Mouse (Mus musculus): ENCODE measurements around the gene Susd3. TPM values are rescaled to one million over a fixed set of nuclear protein-coding genes. Genes with fewer than 3 reads are reported as not detected.

Gene Susd3
- polyA plus RNA-seq, 1 experiment from 2014 or later = 0.95 TPM

DNA sequence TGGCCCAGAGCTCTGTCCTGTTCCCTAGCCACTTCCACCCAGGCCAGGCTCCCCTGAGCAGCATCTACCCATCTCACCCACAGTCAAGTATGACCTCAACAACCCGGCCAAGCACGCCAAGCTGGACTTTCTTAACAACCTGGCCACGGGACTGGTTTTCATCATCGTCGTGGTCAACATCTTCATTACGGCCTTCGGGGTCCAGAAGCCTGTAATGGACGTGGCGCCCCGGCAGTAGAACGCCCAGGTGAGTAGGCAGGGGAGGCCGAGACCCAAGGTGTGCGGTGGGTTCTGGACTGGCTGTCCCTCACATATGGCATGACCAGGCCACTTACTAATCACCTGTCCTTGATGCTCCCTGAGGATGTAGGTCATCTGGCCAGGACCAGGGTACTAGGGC is 53.7 kb downstream of the Susd3 start:
- Histone ChIP-seq H3K9ac (replicated peaks) (no peak overlapping the region), H3K4me1 (replicated peaks) (peaks cover 16% of the 10 kb centered on the region), H3K27ac (no peak overlapping the region), H3K9me3 (no peaks in the 10 kb centered on the region), H3K27me3 (no peaks in the 10 kb centered on the region), H3K4me3 (replicated peaks) (no peak overlapping the region), H3K36me3 (peaks cover 14% of the 10 kb centered on the region; the same call in 1 of the 2 replicates), H3K4me2 (no peak overlapping the region)
- ATAC-seq (ENCODE audit: insufficient number of reproducible peaks, insufficient read depth, low FRiP score, low TSS enrichment, low read depth) = no peak
- WGBS = 93% methylated on average over 13 of the region's 13 CpGs

DNA sequence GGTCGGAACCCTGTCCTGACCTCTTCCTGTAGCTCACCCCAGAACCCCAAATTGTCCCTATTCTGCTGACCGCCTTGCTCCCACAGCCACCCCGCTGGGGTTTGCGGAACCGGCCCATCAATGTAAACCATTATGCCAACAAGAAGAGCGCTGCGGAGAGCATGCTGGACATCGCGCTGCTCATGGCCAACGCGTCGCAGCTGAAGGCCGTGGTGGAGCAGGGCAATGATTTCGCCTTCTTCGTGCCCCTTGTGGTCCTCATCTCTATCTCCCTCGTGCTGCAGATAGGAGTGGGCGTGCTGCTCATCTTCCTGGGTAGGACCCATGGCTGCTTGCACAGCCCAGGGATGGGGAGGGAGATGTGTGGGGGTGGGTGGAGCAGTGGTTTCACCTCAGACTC is 54.9 kb downstream of the Susd3 start:
- Histone ChIP-seq H3K9me3 (no peaks in the 10 kb centered on the region), H3K36me3 (peaks cover 14% of the 10 kb centered on the region; the same call in 1 of the 2 replicates), H3K9ac (replicated peaks) (no peak overlapping the region), H3K4me2 (no peak overlapping the region), H3K4me1 (replicated peaks) (peaks cover 28% of the 10 kb centered on the region), H3K4me3 (replicated peaks) (no peak overlapping the region), H3K27me3 (no peaks in the 10 kb centered on the region), H3K27ac (no peak overlapping the region)
- 94% methylated on average over 17 of the region's 17 CpGs for WGBS
- ATAC-seq (ENCODE audit: insufficient number of reproducible peaks, insufficient read depth, low FRiP score, low TSS enrichment, low read depth) = no peak

DNA sequence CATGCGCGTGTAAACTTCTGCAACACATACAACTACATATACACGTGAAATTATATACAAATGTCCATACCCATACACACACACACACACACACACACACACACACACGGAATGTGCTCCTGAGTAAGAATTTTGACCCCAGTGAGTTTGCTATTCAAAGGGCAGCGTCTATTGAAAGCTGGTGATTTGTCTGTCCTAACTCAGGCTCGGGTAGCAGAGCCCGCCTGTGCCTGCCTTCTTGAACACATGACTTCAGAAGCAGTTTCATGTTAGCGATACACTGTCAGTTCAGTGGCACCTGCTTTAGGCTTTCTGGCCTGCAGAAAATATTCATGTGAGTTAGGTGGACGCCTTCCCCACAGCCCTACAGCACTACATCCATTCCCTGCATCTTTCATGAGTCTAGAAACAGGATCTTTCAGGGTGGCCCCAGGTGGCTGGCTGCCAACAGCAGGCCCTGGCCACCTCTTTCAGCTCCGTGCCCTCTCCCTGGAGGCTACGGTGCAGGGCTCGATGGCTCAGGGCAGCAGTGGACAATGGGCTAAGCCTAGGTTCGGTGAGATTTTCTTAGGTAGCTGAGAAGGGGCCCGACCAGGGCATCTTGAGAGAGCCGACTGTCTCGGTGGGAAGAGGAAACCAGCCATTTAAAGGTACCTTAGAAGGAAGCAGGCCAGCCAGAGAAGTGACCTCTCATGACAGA is 56.2 kb downstream of the Susd3 start:
- Histone ChIP-seq H3K36me3 (peaks cover 14% of the 10 kb centered on the region; the same call in 1 of the 2 replicates), H3K27ac (0 out of 2 replicates have a peak overlapping the region, but pooled peaks have one; percentile 29), H3K4me1 (replicated peaks) (peaks cover 40% of the 10 kb centered on the region), H3K27me3 (0 out of 2 replicates have a peak, but pooled peaks cover 8% of the 10 kb centered on the region), H3K4me3 (replicated peaks) (no peak overlapping the region), H3K9me3 (no peaks in the 10 kb centered on the region), H3K9ac (replicated peaks) (0 out of 2 replicates have a peak overlapping the region, but pooled peaks have one; percentile 2), H3K4me2 (no peak overlapping the region)
- no peak for ATAC-seq (ENCODE audit: insufficient number of reproducible peaks, insufficient read depth, low FRiP score, low TSS enrichment, low read depth)
- 79% methylated on average over 16 of the region's 16 CpGs for WGBS

DNA sequence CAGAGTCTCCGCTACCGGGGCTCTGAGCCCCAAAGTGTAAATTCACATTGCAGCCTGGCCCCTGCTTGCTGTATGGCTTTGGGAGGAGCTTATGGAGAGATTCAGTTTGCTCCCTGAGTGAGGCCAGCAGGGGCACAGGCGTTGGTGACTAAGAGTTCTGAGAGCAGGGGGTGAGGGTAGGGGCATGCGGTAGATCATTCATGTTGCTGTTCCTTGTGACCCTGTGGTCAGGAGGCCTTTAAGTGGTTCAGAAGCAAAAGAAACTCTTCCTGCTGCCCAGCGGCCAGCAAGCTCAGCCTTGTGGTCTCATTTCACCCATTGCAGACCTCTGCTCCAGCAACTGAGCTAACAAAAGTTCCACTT is 56.9 kb downstream of the Susd3 start:
- Histone ChIP-seq H3K9me3 (no peaks in the 10 kb centered on the region), H3K27me3 (0 out of 2 replicates have a peak, but pooled peaks cover 8% of the 10 kb centered on the region), H3K36me3 (peaks cover 14% of the 10 kb centered on the region; the same call in 1 of the 2 replicates), H3K9ac (replicated peaks) (no peak overlapping the region), H3K4me3 (replicated peaks) (no peak overlapping the region), H3K27ac (no peak overlapping the region), H3K4me2 (no peak overlapping the region), H3K4me1 (replicated peaks) (peaks cover 45% of the 10 kb centered on the region)
- ATAC-seq (ENCODE audit: insufficient number of reproducible peaks, insufficient read depth, low FRiP score, low TSS enrichment, low read depth) = no peak
- 53% methylated on average over 5 of the region's 5 CpGs for WGBS

DNA sequence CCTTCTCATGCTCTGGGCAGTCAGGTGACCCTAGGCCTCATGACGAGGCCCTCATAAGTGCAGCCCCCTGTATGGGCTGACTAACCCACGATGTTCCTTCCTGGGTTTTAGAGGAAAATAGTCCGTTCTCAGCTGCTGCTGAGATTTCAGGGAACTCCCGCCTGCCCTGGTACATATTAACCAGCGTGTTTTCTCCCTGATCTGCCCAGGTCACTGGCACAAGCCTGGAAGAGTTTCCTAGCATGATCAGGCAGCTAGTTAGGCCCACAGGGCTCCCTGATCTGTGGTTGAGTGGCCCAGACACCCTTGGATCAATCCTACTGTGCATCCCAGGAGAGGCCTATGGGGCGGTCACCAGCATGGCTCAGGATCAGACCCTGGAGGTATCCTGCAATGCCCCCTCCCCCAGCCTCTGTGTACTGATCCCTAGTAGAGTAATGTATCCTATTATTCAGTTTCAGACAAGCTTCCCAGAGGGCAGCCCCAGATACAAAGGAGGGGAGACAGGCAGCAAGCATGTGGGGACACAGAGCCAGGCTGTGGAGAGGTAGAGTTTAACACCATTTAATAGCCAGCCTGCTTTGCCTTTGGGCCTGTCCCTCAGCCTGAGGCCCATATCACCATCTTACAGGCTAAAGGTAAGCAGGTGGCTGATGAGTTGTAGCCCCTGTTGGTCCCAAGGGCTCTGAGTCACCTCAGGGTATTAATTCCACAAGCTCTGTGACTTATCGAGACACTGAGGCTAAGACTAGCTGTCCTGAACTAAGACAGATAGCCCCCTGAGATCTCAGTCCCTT is 57.4 kb downstream of the Susd3 start:
- Histone ChIP-seq H3K4me2 (no peak overlapping the region), H3K27ac (no peak overlapping the region), H3K36me3 (peaks cover 11% of the 10 kb centered on the region; the same call in 1 of the 2 replicates), H3K4me3 (replicated peaks) (no peak overlapping the region), H3K4me1 (replicated peaks) (peaks cover 46% of the 10 kb centered on the region), H3K27me3 (0 out of 2 replicates have a peak, but pooled peaks cover 8% of the 10 kb centered on the region), H3K9me3 (no peaks in the 10 kb centered on the region), H3K9ac (replicated peaks) (no peak overlapping the region)
- no peak for ATAC-seq (ENCODE audit: insufficient number of reproducible peaks, insufficient read depth, low FRiP score, low TSS enrichment, low read depth)
- WGBS = 73% methylated on average over 7 of the region's 7 CpGs

DNA sequence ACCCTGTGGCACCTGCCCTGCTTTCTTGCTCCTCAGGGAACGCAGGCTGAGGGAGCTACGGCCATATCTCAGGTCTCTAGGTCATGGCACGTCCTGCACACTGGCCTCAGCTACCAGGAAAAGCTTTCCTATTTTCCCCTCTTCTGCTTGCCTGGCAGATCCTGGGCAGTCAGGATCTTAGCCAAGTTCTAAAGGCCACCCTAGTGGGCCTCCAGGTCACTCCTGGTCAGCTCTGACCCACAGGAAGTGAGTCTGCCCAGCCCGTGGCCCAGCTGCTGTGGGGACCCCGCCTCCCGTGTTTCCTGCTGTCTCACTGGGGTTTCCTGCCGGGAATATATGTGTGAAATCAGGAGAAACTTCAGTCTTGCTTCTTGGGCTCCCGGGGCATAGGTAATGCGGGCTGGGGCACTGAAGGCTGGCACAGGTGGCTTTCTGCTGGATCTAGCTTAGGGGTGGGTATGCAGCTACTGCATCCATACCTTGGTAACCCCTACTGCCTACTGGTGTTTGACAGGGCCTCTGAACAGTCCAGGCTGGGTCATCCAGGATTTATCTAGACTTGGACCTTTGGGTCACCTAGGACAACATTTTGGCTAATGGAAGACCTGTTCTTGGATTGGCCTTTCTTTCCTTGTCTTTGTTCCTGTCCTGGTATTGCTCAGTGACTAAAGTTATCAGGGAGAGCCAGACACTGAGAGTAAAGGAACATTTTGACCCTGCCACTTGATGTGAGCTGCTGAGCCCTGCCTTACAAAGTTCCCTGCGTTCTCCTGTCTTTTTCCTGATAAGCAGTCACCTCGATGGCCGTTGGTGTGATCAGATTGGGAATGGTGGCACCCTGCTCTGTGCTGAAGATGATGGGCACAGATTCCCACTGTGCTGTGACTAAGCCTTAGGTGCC is 58.3 kb downstream of the Susd3 start:
- no peak overlapping the region for H3K27ac ChIP-seq
- 70% methylated on average over 12 of the region's 12 CpGs for WGBS
- no peak for ATAC-seq (ENCODE audit: insufficient number of reproducible peaks, insufficient read depth, low FRiP score, low TSS enrichment, low read depth)

DNA sequence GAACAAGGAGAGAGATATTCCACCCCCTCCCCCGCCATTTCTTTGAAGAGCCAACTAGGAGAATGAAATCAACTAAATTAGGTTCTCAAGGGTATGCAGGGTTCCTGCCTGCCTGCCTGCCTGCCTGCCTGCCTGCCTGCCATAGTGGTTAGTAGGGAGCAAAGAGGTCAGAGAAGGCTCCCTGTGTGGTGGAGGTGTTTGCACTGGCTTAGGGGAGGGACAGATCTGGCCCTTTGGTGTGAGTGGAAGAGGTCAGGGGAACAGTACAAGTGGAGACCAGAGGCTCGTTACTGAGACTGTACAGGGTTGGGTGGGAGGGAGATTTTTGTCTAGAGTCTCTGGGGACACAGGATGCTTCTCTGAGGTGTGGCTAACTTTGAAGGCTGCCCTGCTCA is 59.5 kb downstream of the Susd3 start:
- H3K9me3 ChIP-seq = no peaks in the 10 kb centered on the region
- no peak overlapping the region for H3K4me3 ChIP-seq (replicated peaks)
- no peak for ATAC-seq (ENCODE audit: insufficient number of reproducible peaks, insufficient read depth, low FRiP score, low TSS enrichment, low read depth)
- peaks cover 46% of the 10 kb centered on the region for H3K4me1 ChIP-seq (replicated peaks)
- H3K27ac ChIP-seq = no peak overlapping the region
- 56% methylated on average over 2 of the region's 2 CpGs for WGBS
- H3K9ac ChIP-seq (replicated peaks) = no peak overlapping the region
- H3K27me3 ChIP-seq = 0 out of 2 replicates have a peak, but pooled peaks cover 8% of the 10 kb centered on the region
- H3K36me3 ChIP-seq = no peaks in the 10 kb centered on the region
- H3K4me2 ChIP-seq = peak overlapping the region; percentile 99; the same call in 1 of the 2 replicates

More for the DNA sequence above, 58.3 kb downstream of the Susd3 start:
- Histone ChIP-seq H3K9ac (replicated peaks) (no peak overlapping the region), H3K4me2 (no peak overlapping the region), H3K4me1 (replicated peaks) (peaks cover 46% of the 10 kb centered on the region), H3K4me3 (replicated peaks) (no peak overlapping the region), H3K9me3 (no peaks in the 10 kb centered on the region), H3K27me3 (0 out of 2 replicates have a peak, but pooled peaks cover 8% of the 10 kb centered on the region), H3K36me3 (peaks cover 4% of the 10 kb centered on the region; the same call in 1 of the 2 replicates)

DNA sequence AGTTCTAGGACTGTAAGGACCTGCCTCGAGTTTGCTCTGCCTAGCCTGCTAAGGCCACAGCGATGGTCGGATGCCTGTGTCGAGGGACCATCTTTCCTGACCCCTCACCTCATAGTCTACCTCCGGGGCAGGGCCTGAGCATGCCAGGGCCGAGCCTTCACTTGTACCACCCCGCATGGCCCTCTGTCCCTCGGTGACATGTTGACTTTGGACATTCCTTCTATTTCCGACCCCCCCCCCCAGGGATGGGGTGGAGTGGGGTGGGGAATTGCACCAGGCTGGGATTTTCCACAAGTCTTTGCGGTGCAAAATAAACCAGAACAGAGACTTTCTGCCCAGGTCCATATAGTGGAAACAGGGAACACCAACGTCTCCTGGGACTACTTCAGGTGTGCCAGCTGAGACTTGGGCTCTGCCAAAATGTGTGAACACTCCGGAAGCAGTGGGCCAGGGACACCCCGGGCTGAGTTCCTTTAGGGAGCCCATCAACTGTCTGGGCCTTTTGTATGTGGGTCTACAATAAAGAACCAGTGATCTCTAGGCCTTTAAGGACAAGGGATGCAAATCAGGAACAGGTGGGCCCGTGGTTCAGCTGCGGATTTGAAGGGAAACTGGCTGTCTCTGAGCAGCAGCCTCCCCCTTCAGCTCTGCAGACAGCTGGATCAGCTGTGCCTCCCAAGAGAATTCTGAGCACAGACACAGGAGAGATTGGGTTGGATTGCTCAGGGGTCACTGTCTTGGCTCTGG is 60.1 kb downstream of the Susd3 start:
- ATAC-seq (ENCODE audit: insufficient number of reproducible peaks, insufficient read depth, low FRiP score, low TSS enrichment, low read depth) = 0 out of 2 replicates have a peak, but pooled peaks have one; percentile 0
- Histone ChIP-seq H3K27ac (no peak overlapping the region), H3K9ac (replicated peaks) (peak overlapping the region; percentile 64; the same call in 1 of the 2 replicates)

DNA sequence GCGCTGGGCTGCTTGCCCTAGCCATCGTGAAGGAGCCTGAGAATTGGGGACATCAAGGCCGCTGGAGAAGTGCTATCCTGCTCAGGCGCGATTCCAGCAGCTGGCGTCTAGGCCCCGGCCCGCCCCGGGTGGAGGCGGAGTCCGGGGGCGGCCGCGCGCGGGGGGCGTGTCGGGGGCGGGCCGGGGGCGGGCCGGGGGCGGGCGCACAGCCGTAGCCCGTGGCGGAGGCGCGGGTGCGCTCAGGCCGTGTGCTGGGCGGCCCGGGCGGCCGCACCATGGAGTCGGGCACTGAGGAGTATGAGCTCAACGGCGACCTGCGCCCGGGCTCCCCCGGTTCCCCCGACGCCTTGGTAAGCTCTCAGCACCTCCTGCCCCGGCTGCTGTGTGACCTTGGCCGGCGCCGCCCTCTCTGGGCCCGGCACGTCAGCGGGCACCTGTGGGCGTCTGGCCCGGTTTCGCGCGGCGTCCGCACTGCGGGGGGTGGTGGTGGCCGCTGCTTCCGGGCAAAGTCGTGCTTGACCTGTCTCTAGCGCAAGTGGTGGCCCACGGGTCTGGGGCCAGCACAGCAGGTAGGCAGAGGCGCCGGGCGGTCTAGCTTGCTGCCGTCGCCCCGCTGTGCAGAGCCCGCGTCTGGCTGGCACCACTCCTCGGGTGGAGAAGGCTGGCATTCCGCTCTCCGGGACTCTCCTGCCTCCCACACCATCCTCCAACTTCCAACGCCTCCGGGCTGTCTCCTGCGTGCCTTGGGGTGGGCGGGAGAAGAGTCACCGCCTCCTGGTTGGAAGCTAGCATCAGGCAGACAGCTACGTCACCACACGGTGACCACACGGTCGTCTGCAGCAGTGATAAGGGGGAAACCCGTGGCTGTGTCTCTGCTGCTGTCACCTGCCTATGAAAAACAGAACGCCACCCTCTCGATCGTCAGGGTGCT is 61.0 kb downstream of the Susd3 start, which contains the start of gene Ninj1:
Gene Ninj1 (plus strand): TSS at position 198 of the 931 bp plus-strand sequence.
- peak; percentile 90 for ATAC-seq (ENCODE audit: insufficient number of reproducible peaks, insufficient read depth, low FRiP score, low TSS enrichment, low read depth)
- Histone ChIP-seq H3K4me1 (replicated peaks) (peaks cover 46% of the 10 kb centered on the region), H3K27me3 (0 out of 2 replicates have a peak, but pooled peaks cover 8% of the 10 kb centered on the region), H3K4me2 (peak within 1 kb of the TSS; percentile 99), H3K9ac (replicated peaks) (peak within 1 kb of the TSS; percentile 64), H3K4me3 (replicated peaks) (peak within 1 kb of the TSS; percentile 77), H3K27ac (peak within 1 kb of the TSS; percentile 31), H3K36me3 (no peaks in the 10 kb centered on the region), H3K9me3 (no peaks in the 10 kb centered on the region)
- WGBS = under 1% methylated on average over 82 of the region's 87 CpGs

More for the DNA sequence above, 60.1 kb downstream of the Susd3 start:
- H3K4me1 ChIP-seq (replicated peaks) = peaks cover 46% of the 10 kb centered on the region
- WGBS = 19% methylated on average over 15 of the region's 15 CpGs
- H3K9me3 ChIP-seq = no peaks in the 10 kb centered on the region
- peak overlapping the region; percentile 99 for H3K4me2 ChIP-seq
- H3K36me3 ChIP-seq = no peaks in the 10 kb centered on the region
- H3K27me3 ChIP-seq = 0 out of 2 replicates have a peak, but pooled peaks cover 8% of the 10 kb centered on the region
- peak overlapping the region; percentile 77 for H3K4me3 ChIP-seq (replicated peaks)
